Mouse (Mus musculus) limb, embryonic 10.5 days (tissue): ENCODE data around the gene Cast. TPM values are rescaled to one million over a fixed set of nuclear protein-coding genes. Genes with fewer than 3 reads are reported as not detected.
A peak's percentile ranks its signal among the peaks of the same experiment; 100 is the strongest.

ENCODE experiments used
- DNase-seq: peaks from one replicate; pipeline ENCODE4 v3.0.0-alpha.2; 2017; ENCODE audit warnings: low spot score
- H3K27ac ChIP-seq: fragments of 300-500 bp; sonication (generic); 2 replicates; pipeline ENCODE4 v1.5.1; 2016; ENCODE audit warnings: mild to moderate bottlenecking
- H3K27me3 ChIP-seq: fragments of 300-500 bp; sonication (generic); 2 replicates; pipeline ENCODE4 v1.6.1; 2016; ENCODE audit warnings: low read depth, mild to moderate bottlenecking; ENCODE audit not compliant: poor library complexity, severe bottlenecking
- H3K36me3 ChIP-seq: fragments of 300-500 bp; sonication (generic); 2 replicates; pipeline ENCODE4 v1.6.1; 2016; ENCODE audit warnings: mild to moderate bottlenecking, moderate library complexity
- H3K4me1 ChIP-seq: fragments of 300-500 bp; sonication (generic); 2 replicates; pipeline ENCODE4 v1.6.1; 2016
- H3K4me3 ChIP-seq: fragments of 300-500 bp; sonication (generic); 2 replicates; pipeline ENCODE4 v1.5.1; 2016; ENCODE audit warnings: mild to moderate bottlenecking, moderate library complexity
- H3K9me3 ChIP-seq: fragments of 300-500 bp; sonication (generic); replicated peaks from 2 replicates; pipeline ENCODE4 v1.6.1; 2016; ENCODE audit warnings: mild to moderate bottlenecking
- WGBS: fragments of 180-500 bp; shearing (Covaris S2); methylation state at CpG from one replicate; pipeline ENCODE4 v1.1.7; 2016; 5-methylcytosine and 5-hydroxymethylcytosine counted together
- polyA plus RNA-seq: library from polyadenylated mRNA; unstranded; fragments of >200 nt; fragmentation: Nextera tagmentation; extraction: Ambion mirVana; gene quantifications from 2 replicates; pipeline ENCODE4 v1.2.1, GENCODE M21; 2016

Gene Cast
- 16.2 and 21.4 TPM in 2 replicates for polyA plus RNA-seq

DNA sequence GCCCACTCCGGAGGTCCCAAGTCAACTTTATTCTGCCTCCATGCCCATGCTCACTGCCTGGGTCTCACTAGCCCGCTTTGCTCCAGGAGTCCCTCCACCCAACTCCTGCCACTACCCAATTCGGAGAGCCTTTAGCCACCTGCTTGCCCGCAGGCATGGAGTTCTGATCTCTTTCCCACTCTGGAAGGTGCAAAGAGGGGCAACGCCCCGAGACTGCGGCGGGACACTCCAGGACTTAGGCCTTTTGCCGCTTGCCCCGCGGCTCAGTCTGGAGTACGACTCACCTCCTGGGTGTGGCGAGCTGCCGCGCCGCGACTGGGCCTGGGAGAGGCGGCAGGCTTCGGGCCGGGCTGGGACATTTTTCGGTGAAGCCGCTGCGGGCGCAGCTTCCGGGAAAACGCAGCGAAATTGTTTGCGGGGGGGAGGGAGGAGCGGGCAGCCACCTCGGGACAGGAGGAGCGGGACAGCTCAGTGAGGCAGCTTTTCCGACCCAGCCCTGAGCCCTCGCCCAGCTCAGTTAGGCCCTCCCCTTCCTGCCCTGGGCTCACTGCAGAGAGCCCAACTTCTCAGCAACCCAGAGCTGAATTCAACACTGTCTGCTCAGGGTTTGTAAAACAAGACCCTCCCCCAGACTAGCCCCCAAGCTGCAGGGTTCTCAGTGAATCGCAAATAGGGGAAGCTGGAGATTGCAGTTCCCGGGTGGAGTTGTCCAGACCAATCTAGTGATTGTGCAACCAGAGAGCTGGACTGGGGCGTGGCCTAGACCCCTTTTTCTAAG is at the start of gene Cast:
Cast (minus strand) TSS at position 659 of the 778 bp plus-strand sequence.
- Histone ChIP-seq H3K4me3 (peak within 1 kb of the TSS; percentile 67), H3K36me3 (no peaks in the 10 kb centered on the region), H3K4me1 (peaks cover 5% of the 10 kb centered on the region), H3K9me3 (no peaks in the 10 kb centered on the region), H3K27me3 (0 out of 2 replicates have a peak, but pooled peaks cover 8% of the 10 kb centered on the region), H3K27ac (peak within 1 kb of the TSS; percentile 86)
- peak; percentile 75 for DNase-seq
- 1% methylated on average over 36 of the region's 36 CpGs for WGBS

DNA sequence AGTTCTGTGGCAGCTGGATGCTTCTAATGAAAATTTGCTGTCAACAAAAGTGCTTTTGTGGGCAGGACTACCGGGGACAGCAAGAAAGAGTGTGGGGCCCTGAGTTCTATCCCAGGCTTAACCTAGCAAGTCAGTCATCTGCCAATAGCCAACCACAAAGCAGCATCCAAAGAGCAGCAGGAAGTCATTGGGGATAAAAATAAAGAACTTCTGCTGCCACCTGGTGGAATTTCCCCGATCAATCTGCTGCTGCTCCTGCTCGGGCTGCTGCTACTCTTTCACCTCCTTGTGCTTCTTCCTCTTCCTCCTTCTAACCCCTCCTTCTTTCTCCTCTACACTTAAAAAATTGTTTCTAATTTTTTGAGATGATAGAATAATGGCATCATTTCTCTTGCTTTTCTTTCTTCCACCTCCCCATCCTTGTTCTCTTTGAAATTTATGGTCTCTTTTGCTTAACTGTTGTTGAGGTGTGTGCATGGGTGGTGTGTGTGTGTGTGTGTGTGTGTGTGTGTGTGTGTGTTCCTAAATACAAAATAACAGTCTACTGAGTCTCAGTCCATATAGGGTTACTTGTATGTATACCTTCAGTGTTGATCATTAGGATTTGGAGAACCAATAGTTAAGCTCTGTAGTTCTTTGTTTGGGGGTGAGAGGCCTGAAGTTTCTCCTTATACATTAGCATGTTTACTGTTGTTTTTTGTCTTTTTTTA is 45.9 kb upstream of the Cast start:
- no peaks in the 10 kb centered on the region for H3K27me3 ChIP-seq
- H3K4me1 ChIP-seq, result no peaks in the 10 kb centered on the region
- no peaks in the 10 kb centered on the region for H3K36me3 ChIP-seq
- no peaks in the 10 kb centered on the region for H3K9me3 ChIP-seq
- DNase-seq, result peak; percentile 66
- H3K27ac ChIP-seq, result no peak overlapping the region
- no peak overlapping the region for H3K4me3 ChIP-seq
- 9% methylated on average over 3 of the region's 3 CpGs for WGBS

DNA sequence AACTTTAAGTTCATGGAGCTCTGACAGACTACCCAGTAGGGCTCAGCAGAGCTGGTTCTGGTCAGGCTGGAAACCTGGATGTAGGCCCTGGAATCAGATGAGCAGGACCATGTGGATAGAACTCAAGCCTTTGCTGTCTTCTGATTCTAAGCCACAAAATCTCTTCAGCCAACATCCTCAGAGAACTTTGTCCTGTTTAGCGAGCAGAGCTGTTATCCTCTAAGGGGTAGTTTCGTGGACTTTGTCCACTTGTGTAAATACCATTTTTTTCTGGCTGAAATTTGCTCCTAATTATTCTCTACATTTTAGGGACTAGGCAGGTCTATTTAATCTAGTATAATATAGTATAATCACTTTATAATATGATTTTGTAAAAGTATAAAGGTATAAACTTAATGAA is 42.2 kb upstream of the Cast start:
- Histone ChIP-seq H3K27ac (no peak overlapping the region), H3K36me3 (no peaks in the 10 kb centered on the region), H3K4me3 (no peak overlapping the region), H3K4me1 (no peaks in the 10 kb centered on the region), H3K9me3 (no peaks in the 10 kb centered on the region), H3K27me3 (no peaks in the 10 kb centered on the region)
- 95% methylated on average over 2 of the region's 2 CpGs for WGBS
- DNase-seq, result no peak

DNA sequence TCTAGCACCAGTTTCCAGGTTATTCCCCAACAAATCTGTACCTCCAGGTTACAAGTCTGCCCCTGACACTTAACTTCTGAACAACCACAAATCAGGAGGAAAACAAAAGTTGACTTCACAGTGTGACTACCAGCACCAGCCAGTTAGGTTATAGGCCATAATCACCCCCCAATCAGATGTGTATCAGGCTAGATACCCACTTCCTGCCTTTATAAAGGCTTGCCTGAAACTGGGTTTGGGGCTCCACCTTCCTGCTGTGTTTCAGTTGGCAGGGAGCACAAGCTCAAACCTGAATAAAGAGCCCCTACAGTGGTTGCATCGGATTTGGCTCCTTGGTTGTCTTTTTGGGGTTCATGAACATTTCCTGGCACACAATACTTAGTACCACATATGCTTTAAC is 37.3 kb upstream of the Cast start:
- no peak overlapping the region for H3K4me3 ChIP-seq
- no peaks in the 10 kb centered on the region for H3K27me3 ChIP-seq
- no peak overlapping the region for H3K27ac ChIP-seq
- no peaks in the 10 kb centered on the region for H3K4me1 ChIP-seq
- H3K36me3 ChIP-seq, result no peaks in the 10 kb centered on the region
- DNase-seq, result no peak
- H3K9me3 ChIP-seq, result no peaks in the 10 kb centered on the region
- WGBS, result 77% methylated on average over 1 of the region's 1 CpGs

DNA sequence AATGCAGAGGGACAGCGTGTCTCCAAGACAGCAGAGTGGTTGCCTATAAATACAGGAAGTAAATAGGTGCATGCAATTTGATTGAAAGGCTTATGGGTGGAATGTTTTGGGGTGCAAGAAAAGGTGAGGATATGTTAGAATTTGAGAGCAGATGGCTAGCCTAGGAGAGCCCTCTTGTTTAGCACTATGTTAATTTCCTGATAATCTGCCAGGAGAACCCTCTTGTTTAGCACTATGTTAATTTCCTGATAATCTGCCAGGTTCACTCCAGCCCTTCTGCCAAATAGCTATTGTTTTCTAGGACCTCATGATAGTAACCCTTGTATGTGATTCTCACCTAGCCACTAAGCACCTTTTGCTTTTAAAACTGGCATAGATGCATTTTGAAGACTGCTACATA is 25.9 kb upstream of the Cast start:
- Histone ChIP-seq H3K36me3 (no peaks in the 10 kb centered on the region), H3K4me3 (no peak overlapping the region), H3K4me1 (no peaks in the 10 kb centered on the region), H3K9me3 (no peaks in the 10 kb centered on the region), H3K27me3 (no peaks in the 10 kb centered on the region), H3K27ac (no peak overlapping the region)
- DNase-seq, result no peak
- WGBS, result 95% methylated on average over 1 of the region's 1 CpGs

DNA sequence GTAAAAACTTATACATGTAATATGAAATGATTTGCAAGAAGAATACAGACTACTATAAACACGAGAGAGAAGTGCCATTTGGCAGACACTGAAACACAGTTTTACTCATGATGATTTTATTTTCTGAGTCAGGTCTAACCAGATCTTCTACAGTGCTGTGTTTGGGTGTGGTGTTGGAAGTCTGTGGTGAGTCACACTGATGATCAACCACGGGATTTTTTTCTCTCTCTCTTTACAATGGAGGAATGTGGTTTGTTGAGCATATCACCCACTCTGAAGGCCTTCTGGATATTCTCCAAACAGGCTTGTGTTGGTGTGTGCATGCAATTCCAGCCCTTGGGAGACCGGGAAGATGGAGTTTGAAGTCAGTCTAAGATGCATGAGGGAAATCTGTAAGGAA is 13.5 kb upstream of the Cast start:
- Histone ChIP-seq H3K4me3 (no peak overlapping the region), H3K36me3 (no peaks in the 10 kb centered on the region), H3K4me1 (no peaks in the 10 kb centered on the region), H3K27ac (no peak overlapping the region), H3K27me3 (no peaks in the 10 kb centered on the region), H3K9me3 (no peaks in the 10 kb centered on the region)
- no peak for DNase-seq
- whole genome bisulfite sequencing, result 78% methylated on average over 3 of the region's 3 CpGs

DNA sequence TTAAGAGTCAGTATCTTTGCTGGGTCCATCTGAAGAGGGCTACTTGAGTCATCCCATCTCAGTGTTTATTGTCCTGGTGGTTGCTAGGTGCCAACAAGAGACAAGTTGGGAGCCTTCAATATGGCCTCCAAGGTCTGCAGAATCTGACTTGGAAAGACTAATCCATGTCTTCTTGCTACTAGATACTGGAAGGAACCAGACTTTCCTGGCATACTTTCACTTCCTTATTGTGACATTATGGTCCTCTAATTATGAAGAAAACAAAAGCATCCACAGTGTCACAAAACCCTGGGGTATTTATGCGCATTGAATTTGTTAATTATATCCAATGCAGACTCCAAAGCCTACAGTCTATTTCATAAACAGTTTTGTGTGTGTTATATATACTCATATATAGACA is 7.1 kb upstream of the Cast start:
- H3K9me3 ChIP-seq, result no peaks in the 10 kb centered on the region
- H3K36me3 ChIP-seq, result no peaks in the 10 kb centered on the region
- no peak for DNase-seq
- no peak overlapping the region for H3K27ac ChIP-seq
- WGBS, result 88% methylated on average over 1 of the region's 1 CpGs
- H3K27me3 ChIP-seq, result no peaks in the 10 kb centered on the region
- no peaks in the 10 kb centered on the region for H3K4me1 ChIP-seq
- H3K4me3 ChIP-seq, result no peak overlapping the region

DNA sequence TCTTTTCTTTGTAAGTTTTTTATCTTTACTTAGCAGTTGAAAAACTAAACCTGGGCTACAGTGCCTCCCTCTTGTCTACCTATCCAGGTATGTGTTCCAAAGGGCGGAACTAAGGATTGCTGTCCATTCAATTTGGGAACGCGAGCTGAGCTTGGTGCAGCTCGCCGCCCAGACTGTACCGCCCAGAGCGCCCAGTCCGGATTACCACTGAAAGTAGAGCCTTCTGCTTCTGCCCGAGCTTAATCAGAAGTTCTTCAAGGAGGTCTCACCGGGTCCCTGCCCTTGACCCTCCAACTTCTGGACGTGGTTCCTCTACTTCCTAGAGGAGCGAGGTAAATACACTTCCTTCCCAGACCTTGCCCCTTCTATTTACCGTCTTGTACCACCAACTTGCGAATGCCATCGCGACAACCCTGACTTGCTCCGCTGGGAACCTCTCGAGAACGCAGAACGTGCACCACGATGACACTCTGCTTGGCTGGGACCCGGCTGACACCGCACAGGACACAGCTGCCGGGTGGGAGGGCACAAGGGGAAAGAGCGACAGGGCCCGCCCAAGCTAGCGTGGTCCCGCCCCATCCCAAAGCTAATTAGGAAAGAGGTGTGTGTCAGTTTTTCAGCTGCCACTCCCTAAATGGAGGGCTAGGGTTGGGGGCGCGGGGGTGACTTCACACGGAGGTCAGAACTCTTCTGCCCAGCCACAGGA is 1.0 kb downstream of the Cast start:
- H3K27ac ChIP-seq, result peak overlapping the region; percentile 86
- peak; percentile 71 for DNase-seq
- peaks cover 5% of the 10 kb centered on the region for H3K4me1 ChIP-seq
- peak overlapping the region; percentile 67 for H3K4me3 ChIP-seq
- WGBS, result under 1% methylated on average over 31 of the region's 31 CpGs
- H3K9me3 ChIP-seq, result no peaks in the 10 kb centered on the region
- H3K36me3 ChIP-seq, result no peaks in the 10 kb centered on the region
- H3K27me3 ChIP-seq, result 0 out of 2 replicates have a peak, but pooled peaks cover 8% of the 10 kb centered on the region

DNA sequence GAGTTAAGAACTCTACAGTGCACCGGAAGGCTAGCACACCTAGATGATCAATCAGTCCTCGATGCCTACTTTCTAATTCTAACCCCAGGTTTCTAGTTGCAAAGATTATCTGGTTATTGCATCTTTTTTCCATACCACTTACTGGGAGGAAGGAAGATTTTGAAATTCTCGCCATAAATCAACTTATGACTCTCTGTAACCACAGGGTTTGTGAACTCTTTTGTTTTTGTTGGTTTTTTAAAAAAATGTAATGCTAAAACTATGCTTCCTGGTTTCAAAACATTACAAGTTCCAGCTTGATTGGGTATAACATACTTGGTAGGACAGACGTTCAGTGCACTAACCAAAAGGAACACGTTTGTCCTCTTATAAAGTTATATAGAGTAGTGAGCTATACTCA is 1.7 kb downstream of the Cast start:
- Histone ChIP-seq H3K4me3 (peak overlapping the region; percentile 67), H3K36me3 (no peaks in the 10 kb centered on the region)
- no peak for DNase-seq

DNA sequence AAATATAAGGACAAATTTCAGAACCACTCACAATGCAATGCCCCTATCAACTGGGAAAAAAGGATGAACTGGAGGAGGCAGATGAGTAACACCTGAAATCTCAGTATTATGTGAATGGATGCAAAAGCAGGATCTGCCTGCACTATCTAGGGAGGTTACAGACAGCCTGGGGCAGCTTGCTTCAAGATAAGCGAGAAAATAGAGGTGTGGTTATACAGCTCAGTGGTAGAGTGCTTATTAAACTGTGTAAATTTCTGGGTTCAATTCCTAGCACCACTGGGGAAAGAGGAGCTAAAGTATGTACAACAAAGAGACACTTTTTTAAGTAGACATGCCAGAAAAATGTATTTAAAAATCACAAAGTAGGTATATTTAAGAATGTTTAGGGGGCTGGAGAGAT is 14.2 kb downstream of the Cast start:
- Histone ChIP-seq H3K4me1 (no peaks in the 10 kb centered on the region), H3K27me3 (no peaks in the 10 kb centered on the region), H3K27ac (no peak overlapping the region), H3K9me3 (no peaks in the 10 kb centered on the region), H3K36me3 (no peaks in the 10 kb centered on the region), H3K4me3 (no peak overlapping the region)
- WGBS, result 65% methylated on average over 1 of the region's 1 CpGs
- no peak for DNase-seq

More for the DNA sequence above, 1.7 kb downstream of the Cast start:
- Histone ChIP-seq H3K4me1 (peaks cover 5% of the 10 kb centered on the region), H3K27me3 (0 out of 2 replicates have a peak, but pooled peaks cover 8% of the 10 kb centered on the region), H3K9me3 (no peaks in the 10 kb centered on the region), H3K27ac (no peak overlapping the region)
- 61% methylated on average over 5 of the region's 5 CpGs for WGBS

DNA sequence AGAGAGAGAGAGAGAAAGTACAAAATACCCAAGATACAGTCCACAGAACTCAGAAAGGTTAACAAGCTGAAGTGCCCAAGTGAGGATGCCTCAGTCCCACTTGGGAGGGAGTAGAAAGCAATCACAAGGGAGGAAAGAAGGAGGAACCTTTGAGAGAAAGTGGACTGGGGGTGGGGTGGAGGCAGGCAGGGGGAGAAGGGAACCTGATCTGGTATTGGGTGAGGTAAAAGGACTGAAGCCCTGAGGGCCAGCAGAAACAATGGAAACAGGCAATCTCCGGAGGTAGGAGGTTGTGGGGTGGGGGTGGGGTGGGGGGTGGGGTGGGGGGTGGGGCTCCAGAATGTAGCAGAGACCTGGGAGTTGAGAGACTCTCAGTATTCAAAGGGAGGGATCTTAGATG is 20.9 kb downstream of the Cast start:
- Histone ChIP-seq H3K4me1 (no peaks in the 10 kb centered on the region), H3K36me3 (no peaks in the 10 kb centered on the region), H3K27ac (no peak overlapping the region), H3K9me3 (no peaks in the 10 kb centered on the region), H3K4me3 (no peak overlapping the region), H3K27me3 (no peaks in the 10 kb centered on the region)
- DNase-seq, result no peak
- 17% methylated on average over 1 of the region's 1 CpGs for WGBS

DNA sequence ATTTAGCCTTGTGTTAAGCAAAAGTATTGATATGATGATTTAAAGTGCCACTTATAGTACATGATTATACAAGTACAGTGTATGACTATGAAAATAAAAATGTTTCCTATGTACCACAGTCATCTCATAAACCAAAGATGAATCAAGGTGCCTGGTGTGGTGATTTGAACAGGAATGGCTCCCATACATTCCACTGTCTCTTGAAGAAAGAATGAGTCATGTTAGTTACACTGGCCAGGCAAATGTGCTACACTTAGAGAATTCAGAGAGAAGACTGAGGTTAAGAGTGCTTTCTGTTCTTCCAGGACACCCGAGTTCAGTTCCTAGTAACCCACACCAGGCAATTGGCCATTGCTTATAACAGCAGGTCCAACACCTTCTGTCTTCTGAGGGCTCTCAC is 36.5 kb downstream of the Cast start:
- no peak for DNase-seq
- Histone ChIP-seq H3K9me3 (no peaks in the 10 kb centered on the region), H3K4me3 (no peak overlapping the region), H3K27ac (no peak overlapping the region), H3K4me1 (peaks cover 8% of the 10 kb centered on the region), H3K27me3 (no peaks in the 10 kb centered on the region), H3K36me3 (no peaks in the 10 kb centered on the region)
- WGBS, result 70% methylated on average over 1 of the region's 1 CpGs

DNA sequence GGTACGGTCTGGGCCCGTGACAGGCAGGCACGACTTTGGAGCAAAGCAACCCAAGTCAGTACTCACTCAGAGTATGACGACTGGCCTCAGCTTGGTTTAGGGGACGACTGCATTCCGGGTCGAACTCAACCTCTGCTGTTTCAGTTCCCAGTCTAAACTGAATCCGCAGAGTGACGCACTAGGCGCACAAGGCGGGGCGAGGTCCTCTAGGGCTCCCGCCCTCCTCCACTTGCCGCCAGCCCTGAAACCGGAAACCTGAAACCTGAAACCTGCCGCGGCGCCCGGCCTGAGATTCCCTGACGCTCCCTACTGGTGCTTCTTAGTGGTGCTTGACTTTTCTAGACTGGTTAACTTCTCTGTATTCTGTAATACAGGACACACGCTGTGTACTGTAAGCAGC is 38.1 kb downstream of the Cast start:
- Histone ChIP-seq H3K4me1 (peaks cover 8% of the 10 kb centered on the region), H3K36me3 (no peaks in the 10 kb centered on the region), H3K4me3 (peak overlapping the region; percentile 52), H3K27ac (peak overlapping the region; percentile 65), H3K9me3 (no peaks in the 10 kb centered on the region), H3K27me3 (no peaks in the 10 kb centered on the region)
- peak; percentile 94 for DNase-seq
- under 1% methylated on average over 21 of the region's 21 CpGs for WGBS
